Mouse (Mus musculus) limb, embryonic 14.5 days (tissue): ENCODE results near the gene Pgm2. TPM values are rescaled to one million over a fixed set of nuclear protein-coding genes. Genes with fewer than 3 reads are reported as not detected.

Experiments
- ATAC-seq: fragments of 200-750 bp; cut with Nextera tagmentation; 2 replicates; pipeline ENCODE4 v1.8.0; 2017; ENCODE audit warnings: low read depth, moderate number of reproducible peaks, moderate TSS enrichment; ENCODE audit not compliant: low FRiP score
- DNase-seq: peaks from one replicate; pipeline ENCODE4 v3.0.0-alpha.2; 2015; ENCODE audit warnings: low spot score
- H3K27ac ChIP-seq: fragments of 300-500 bp; sonication (generic); replicated peaks from 2 replicates; pipeline ENCODE4 v1.5.1; 2014; ENCODE audit warnings: low read depth, mild to moderate bottlenecking, low read length, moderate library complexity, mixed read lengths
- H3K27me3 ChIP-seq: fragments of 300-500 bp; sonication (generic); 2 replicates; pipeline ENCODE4 v1.6.1; 2014; ENCODE audit warnings: low read length, mixed read lengths; ENCODE audit not compliant: control insufficient read depth, insufficient read depth
- H3K36me3 ChIP-seq: fragments of 300-500 bp; sonication (generic); 2 replicates; pipeline ENCODE4 v1.6.1; 2014; ENCODE audit warnings: mild to moderate bottlenecking, low read length, moderate library complexity, mixed read lengths; ENCODE audit not compliant: control insufficient read depth, insufficient read depth
- H3K4me1 ChIP-seq: fragments of 300-500 bp; sonication (generic); 2 replicates; pipeline ENCODE4 v1.6.1; 2014; ENCODE audit warnings: antibody characterized with exemption, low read length, mixed read lengths; ENCODE audit not compliant: control insufficient read depth, insufficient read depth
- H3K4me2 ChIP-seq: fragments of 300-500 bp; sonication (generic); replicated peaks from 2 replicates; pipeline ENCODE4 v1.6.1; 2014; ENCODE audit warnings: low read depth, mild to moderate bottlenecking, low read length, moderate library complexity; ENCODE audit not compliant: severe bottlenecking
- H3K4me3 ChIP-seq: fragments of 300-500 bp; sonication (generic); replicated peaks from 2 replicates; pipeline ENCODE4 v1.5.1; 2014; ENCODE audit warnings: low read length
- H3K9ac ChIP-seq: fragments of 300-500 bp; sonication (generic); 2 replicates; pipeline ENCODE4 v1.6.1; 2014; ENCODE audit warnings: mild to moderate bottlenecking, low read depth, low read length, moderate library complexity; ENCODE audit not compliant: severe bottlenecking
- H3K9me3 ChIP-seq: fragments of 300-500 bp; sonication (generic); 2 replicates; pipeline ENCODE4 v1.6.1; 2016; ENCODE audit warnings: low read length; ENCODE audit not compliant: control insufficient read depth
- POLR2A ChIP-seq: fragments of 200-500 bp; IDR thresholded peaks from 2 replicates; pipeline ENCODE4 v1.8.0; 2012; ENCODE audit warnings: inconsistent platforms, mild to moderate bottlenecking, moderate library complexity, borderline replicate concordance; ENCODE audit not compliant: insufficient read depth, insufficient read length; ENCODE audit errors: extremely low read depth
- WGBS: fragments of 180-500 bp; shearing (Covaris S2); extraction: QIAGEN DNeasy Blood & Tissue Kit; methylation state at CpG from one replicate; pipeline ENCODE4 v1.1.7; 2014; 5-methylcytosine and 5-hydroxymethylcytosine counted together
- polyA plus RNA-seq, 2 experiments: library from polyadenylated mRNA; depleted of rRNA in 1 of 2; stranded (reverse) in 1 of 2; unstranded in 1 of 2; fragments of >200 nt; fragmentation: Nextera tagmentation in 1 of 2; extraction: Ambion mirVana in 1 of 2; gene quantifications; 2 replicates each; pipeline versions ENCODE4 v1.2.1 to v1.2.3; 2012 to 2014

Gene Pgm2
- polyA plus RNA-seq, 2 experiments = 26.4 to 26.5 TPM

DNA sequence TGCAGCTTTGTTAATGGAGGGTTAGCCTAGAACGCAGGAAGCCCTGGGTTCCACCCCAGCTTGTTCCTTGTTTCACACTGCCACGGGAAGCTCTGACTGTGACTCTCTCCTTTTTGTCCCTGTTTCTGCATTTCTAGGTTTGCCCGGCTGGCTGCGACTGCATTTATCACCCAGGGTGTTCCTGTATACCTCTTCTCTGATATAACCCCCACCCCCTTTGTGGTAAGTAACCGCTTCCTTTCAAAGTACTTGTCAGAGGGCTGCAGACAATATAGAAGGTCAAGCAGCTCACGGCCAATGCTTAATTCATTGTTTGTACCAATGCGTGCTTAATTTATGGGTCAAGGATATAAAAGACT is 9.9 kb downstream of the Pgm2 start:
- WGBS = 88% methylated on average over 7 of the region's 7 CpGs
- Histone ChIP-seq H3K4me3 (no peak overlapping the region), H3K9ac (no peak overlapping the region), H3K27ac (no peak overlapping the region), H3K4me2 (no peak overlapping the region), H3K4me1 (no peaks in the 10 kb centered on the region), H3K36me3 (peaks cover 43% of the 10 kb centered on the region), H3K9me3 (no peaks in the 10 kb centered on the region), H3K27me3 (no peaks in the 10 kb centered on the region)
- ATAC-seq (no peak), DNase-seq (no peak)
- no peak for TF ChIP-seq POLR2A

DNA sequence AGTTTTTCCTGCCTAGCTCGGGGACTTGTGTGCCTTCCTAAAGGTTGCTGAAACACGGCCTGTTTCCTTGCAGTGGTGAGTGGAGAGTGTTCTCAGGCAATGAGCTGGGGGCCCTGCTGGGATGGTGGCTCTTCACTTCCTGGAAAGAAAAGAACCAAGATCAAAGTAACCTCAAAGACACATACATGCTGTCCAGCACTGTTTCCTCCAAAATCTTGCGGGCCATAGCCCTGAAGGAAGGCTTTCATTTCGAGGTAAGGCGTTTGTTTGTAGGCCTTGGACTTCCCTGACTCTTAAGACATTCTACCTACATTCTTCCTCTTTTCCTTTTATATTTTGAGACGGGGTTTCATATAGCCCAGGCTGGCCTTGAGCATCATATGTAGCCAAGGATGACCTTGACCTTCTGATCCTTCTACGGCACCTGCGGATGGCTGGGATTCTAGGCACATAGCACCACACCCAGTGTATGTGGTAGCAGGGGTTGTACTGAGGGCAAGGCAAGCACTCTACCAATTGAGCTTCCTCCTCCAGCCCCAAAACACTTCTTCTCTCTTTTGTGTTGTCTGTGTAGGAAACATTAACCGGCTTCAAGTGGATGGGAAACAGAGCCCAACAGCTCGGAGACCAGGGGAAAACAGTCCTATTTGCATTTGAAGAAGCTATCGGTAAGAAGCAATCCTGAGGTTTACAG is 15.0 kb downstream of the Pgm2 start:
- Histone ChIP-seq H3K9me3 (no peaks in the 10 kb centered on the region), H3K4me3 (no peak overlapping the region), H3K4me2 (no peak overlapping the region), H3K27ac (no peak overlapping the region), H3K27me3 (no peaks in the 10 kb centered on the region), H3K9ac (no peak overlapping the region), H3K36me3 (peaks cover 65% of the 10 kb centered on the region), H3K4me1 (no peaks in the 10 kb centered on the region)
- no peak for TF ChIP-seq POLR2A
- DNase-seq = no peak
- no peak for ATAC-seq
- WGBS = 92% methylated on average over 11 of the region's 11 CpGs

DNA sequence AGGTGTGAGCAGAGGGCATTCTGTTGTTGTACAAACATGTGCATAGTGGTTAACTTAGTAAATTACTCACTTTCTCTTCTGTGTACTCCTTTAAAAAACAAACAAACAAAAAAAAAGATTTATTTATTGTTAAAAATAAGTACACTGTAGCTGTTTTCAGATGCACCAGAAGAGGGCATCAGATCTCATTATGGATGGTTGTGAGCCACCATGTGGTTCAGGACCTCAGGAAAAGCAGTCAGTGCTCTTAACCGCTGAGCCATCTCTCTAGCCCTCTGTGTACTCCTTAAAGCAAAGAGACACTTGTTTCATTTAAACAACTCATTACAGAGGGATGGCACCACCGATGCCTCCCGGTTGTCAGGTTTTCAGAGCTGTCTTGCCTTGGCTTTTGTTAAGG is 16.5 kb downstream of the Pgm2 start:
- no peak for TF ChIP-seq POLR2A
- Histone ChIP-seq H3K4me1 (no peaks in the 10 kb centered on the region), H3K36me3 (peaks cover 65% of the 10 kb centered on the region)

DNA sequence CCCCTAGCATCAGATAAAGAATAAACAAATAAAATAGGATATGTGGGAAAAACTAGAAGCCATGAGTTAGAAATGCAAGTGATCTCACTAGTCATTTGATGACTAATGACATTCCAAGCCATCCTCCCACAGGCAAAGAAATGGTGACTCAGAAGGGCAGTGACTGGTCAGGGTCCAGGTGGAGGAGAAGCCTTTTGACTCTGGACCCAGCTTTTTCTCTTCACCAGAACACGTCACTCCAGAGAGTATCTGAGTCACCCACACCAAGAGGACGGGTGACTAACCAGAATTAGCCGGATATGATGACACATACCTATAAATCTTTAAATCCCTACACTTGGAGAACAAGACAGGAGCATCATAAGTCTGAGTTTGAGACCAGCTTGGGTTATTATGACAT is 19.6 kb downstream of the Pgm2 start:
- WGBS = 81% methylated on average over 3 of the region's 3 CpGs
- peaks cover 76% of the 10 kb centered on the region for H3K36me3 ChIP-seq

More for the DNA sequence above, 16.5 kb downstream of the Pgm2 start:
- no peak overlapping the region for H3K4me2 ChIP-seq
- no peaks in the 10 kb centered on the region for H3K9me3 ChIP-seq
- no peak for DNase-seq
- H3K4me3 ChIP-seq = no peak overlapping the region
- no peaks in the 10 kb centered on the region for H3K27me3 ChIP-seq
- H3K9ac ChIP-seq = no peak overlapping the region
- H3K27ac ChIP-seq = no peak overlapping the region
- ATAC-seq = no peak
- 69% methylated on average over 3 of the region's 3 CpGs for WGBS

DNA sequence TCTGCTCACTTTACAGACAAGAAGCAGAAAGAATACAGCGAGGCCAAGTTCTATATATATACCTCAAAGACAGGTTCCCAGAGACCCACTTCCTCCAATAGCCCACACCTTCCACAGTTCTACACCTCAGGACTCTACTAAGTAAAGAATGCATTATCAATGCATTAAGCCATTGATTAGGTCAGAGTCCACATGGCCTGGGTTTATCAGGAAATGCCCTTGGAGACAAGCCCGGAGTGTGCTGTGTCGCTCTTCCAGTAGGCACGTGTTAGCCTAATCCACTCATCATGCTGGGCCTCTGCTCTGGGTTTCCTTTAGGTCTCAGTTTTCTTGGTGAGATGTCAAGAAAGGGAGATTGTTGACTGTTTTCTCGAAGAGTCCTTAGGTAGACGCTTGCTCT is 21.5 kb downstream of the Pgm2 start:
- no peak overlapping the region for H3K4me3 ChIP-seq
- 95% methylated on average over 6 of the region's 6 CpGs for WGBS

More for the DNA sequence above, 19.6 kb downstream of the Pgm2 start:
- H3K27me3 ChIP-seq = no peaks in the 10 kb centered on the region
- no peak for TF ChIP-seq POLR2A
- no peaks in the 10 kb centered on the region for H3K4me1 ChIP-seq
- no peak overlapping the region for H3K27ac ChIP-seq
- no peaks in the 10 kb centered on the region for H3K9me3 ChIP-seq
- no peak overlapping the region for H3K9ac ChIP-seq
- no peak for ATAC-seq
- H3K4me3 ChIP-seq = no peak overlapping the region
- DNase-seq = no peak
- H3K4me2 ChIP-seq = no peak overlapping the region

More for the DNA sequence above, 21.5 kb downstream of the Pgm2 start:
- Histone ChIP-seq H3K36me3 (peaks cover 64% of the 10 kb centered on the region), H3K27me3 (no peaks in the 10 kb centered on the region), H3K4me1 (no peaks in the 10 kb centered on the region), H3K9me3 (no peaks in the 10 kb centered on the region), H3K4me2 (no peak overlapping the region), H3K27ac (no peak overlapping the region), H3K9ac (no peak overlapping the region)
- ATAC-seq (no peak), DNase-seq (no peak)
- TF ChIP-seq POLR2A = no peak
